Mouse (Mus musculus): ENCODE results near the gene Coq4.
"Not testable (repeated sequence)": the region's sequence is repeated elsewhere in the genome, so short reads cannot be mapped to it uniquely, and the experiment has no call there.

Coq4 gene

GRCm38 (mm10) chr2:29787104-29787917 lies at the start of gene Coq4:
Gene Coq4, plus strand, starts transcription at chr2:29787493.
- DNase-seq, result peak; percentile 92

GRCm38 (mm10) chr2:29738799-29739198 lies 48.5 kb upstream of the Coq4 start:
- no peak for DNase-seq

GRCm38 (mm10) chr2:29739368-29739767 lies 47.9 kb upstream of the Coq4 start:
- no peak for DNase-seq

- no peak for DNase-seq
These were observed 46.1 kb upstream of the Coq4 start for GRCm38 (mm10) chr2:29741207-29741606.

- peak; percentile 64 for DNase-seq
These were observed 43.0 kb upstream of the Coq4 start for GRCm38 (mm10) chr2:29744256-29744655.

GRCm38 (mm10) chr2:29747188-29747782 lies 40.0 kb upstream of the Coq4 start:
- DNase-seq, result no peak

GRCm38 (mm10) chr2:29747852-29748251 lies 39.4 kb upstream of the Coq4 start:
- DNase-seq, result no peak

- DNase-seq, result no peak
These were observed 38.8 kb upstream of the Coq4 start for GRCm38 (mm10) chr2:29748499-29748898.

- peak; percentile 80 for DNase-seq
These were observed 35.8 kb upstream of the Coq4 start, which contains the start of gene Gm13420 for GRCm38 (mm10) chr2:29751497-29751896. Gene Gm13420, minus strand, starts transcription at chr2:29751685.

GRCm38 (mm10) chr2:29752397-29752796 lies 34.9 kb upstream of the Coq4 start:
- no peak for DNase-seq

GRCm38 (mm10) chr2:29755693-29756092 lies 31.6 kb upstream of the Coq4 start:
- no peak for DNase-seq

- DNase-seq, result peak; percentile 49
These were observed 22.5 kb upstream of the Coq4 start for GRCm38 (mm10) chr2:29764831-29765230.

- DNase-seq, result peak; percentile 75
These were observed 19.1 kb upstream of the Coq4 start for GRCm38 (mm10) chr2:29767976-29768709.

- no peak for DNase-seq
These were observed 18.4 kb upstream of the Coq4 start for GRCm38 (mm10) chr2:29768901-29769300.

- no peak for DNase-seq
These were observed 17.1 kb upstream of the Coq4 start for GRCm38 (mm10) chr2:29770162-29770561.

GRCm38 (mm10) chr2:29771611-29772461 lies 15.5 kb upstream of the Coq4 start:
- no peak for DNase-seq

GRCm38 (mm10) chr2:29773323-29773722 lies 14.0 kb upstream of the Coq4 start:
- no peak for DNase-seq

- DNase-seq, result not testable (repeated sequence)
These were observed 6.0 kb upstream of the Coq4 start for GRCm38 (mm10) chr2:29781256-29781655.

GRCm38 (mm10) chr2:29784290-29784689 lies 3.0 kb upstream of the Coq4 start:
- DNase-seq, result no peak

- DNase-seq, result peak; percentile 87
These were observed 816 bp downstream of the Coq4 start, which contains the start of gene Trub2 for GRCm38 (mm10) chr2:29787937-29788681. Gene Trub2, minus strand, starts transcription at chr2:29788502.

- no peak for DNase-seq
These were observed 5.6 kb downstream of the Coq4 start for GRCm38 (mm10) chr2:29792772-29793487.

Data from kidney, adult 11 months (tissue).